Mouse (Mus musculus) heart, embryonic 16.5 days (tissue): Measurements from ENCODE around the gene Pde4b. TPM values are rescaled to one million over a fixed set of nuclear protein-coding genes. Genes with fewer than 3 reads are reported as not detected.
A peak's percentile ranks its signal among the peaks of the same experiment; 100 is the strongest.

ENCODE experiments used
- ATAC-seq: fragments of 200-750 bp; cut with Nextera tagmentation; replicated peaks from 2 replicates; pipeline ENCODE4 v1.8.0; 2017; ENCODE audit warnings: moderate number of reproducible peaks; ENCODE audit not compliant: insufficient read depth, low FRiP score; ENCODE audit errors: extremely low read depth
- H3K27ac ChIP-seq: fragments of 300-500 bp; sonication (generic); 2 replicates; pipeline ENCODE4 v1.5.1; 2014; ENCODE audit warnings: mild to moderate bottlenecking, low read length, control low read depth, moderate library complexity
- H3K27me3 ChIP-seq: fragments of 300-500 bp; sonication (generic); 2 replicates; pipeline ENCODE4 v1.6.1; 2014; ENCODE audit warnings: low read length, mixed read lengths; ENCODE audit not compliant: control insufficient read depth, insufficient read depth
- H3K36me3 ChIP-seq: fragments of 300-500 bp; sonication (generic); 2 replicates; pipeline ENCODE4 v1.6.1; 2014; ENCODE audit not compliant: control insufficient read depth, insufficient read depth
- H3K4me1 ChIP-seq: fragments of 300-500 bp; sonication (generic); 2 replicates; pipeline ENCODE4 v1.6.1; 2014; ENCODE audit warnings: low read length, mixed read lengths; ENCODE audit not compliant: control insufficient read depth, insufficient read depth
- H3K4me2 ChIP-seq: fragments of 300-500 bp; sonication (generic); 2 replicates; pipeline ENCODE4 v1.6.1; 2014; ENCODE audit warnings: low read depth, mild to moderate bottlenecking, control low read depth, low read length
- H3K4me3 ChIP-seq: fragments of 300-500 bp; sonication (generic); 2 replicates; pipeline ENCODE4 v1.5.1; 2014; ENCODE audit warnings: mild to moderate bottlenecking, control low read depth, low read length
- H3K9ac ChIP-seq: fragments of 300-500 bp; sonication (generic); 2 replicates; pipeline ENCODE4 v1.6.1; 2014; ENCODE audit warnings: low read length, control low read depth
- H3K9me3 ChIP-seq: fragments of 300-500 bp; sonication (generic); replicated peaks from 2 replicates; pipeline ENCODE4 v1.6.1; 2016; ENCODE audit warnings: low read length; ENCODE audit not compliant: control insufficient read depth
- WGBS: fragments of 180-500 bp; shearing (Covaris S2); extraction: QIAGEN DNeasy Blood & Tissue Kit; methylation state at CpG from one replicate; pipeline ENCODE4 v1.1.7; 2014; 5-methylcytosine and 5-hydroxymethylcytosine counted together
- polyA plus RNA-seq: library from polyadenylated mRNA; unstranded; fragments of >200 nt; fragmentation: Nextera tagmentation; extraction: Ambion mirVana; gene quantifications from 2 replicates; pipeline ENCODE4 v1.2.1, GENCODE M21; 2015

Pde4b gene
- polyA plus RNA-seq, 1 experiment from 2014 or later, result 28.4 TPM

GRCm38 (mm10) chr4:102290052-102290734 lies 202.8 kb downstream of the Pde4b start:
- H3K27me3 ChIP-seq, result no peaks in the 10 kb centered on the region
- H3K4me2 ChIP-seq, result no peak overlapping the region
- peaks cover 15% of the 10 kb centered on the region for H3K4me1 ChIP-seq
- 51% methylated on average over 6 of the region's 6 CpGs for WGBS
- H3K27ac ChIP-seq, result no peak overlapping the region
- H3K36me3 ChIP-seq, result no peaks in the 10 kb centered on the region
- H3K4me3 ChIP-seq, result no peak overlapping the region
- no peak for ATAC-seq
- no peaks in the 10 kb centered on the region for H3K9me3 ChIP-seq
- peak overlapping the region; percentile 21; the same call in 1 of the 2 replicates for H3K9ac ChIP-seq

- H3K36me3 ChIP-seq, result no peaks in the 10 kb centered on the region
- ATAC-seq, result no peak
- no peak overlapping the region for H3K4me3 ChIP-seq
- H3K9me3 ChIP-seq, result no peaks in the 10 kb centered on the region
- no peak overlapping the region for H3K9ac ChIP-seq
- H3K4me1 ChIP-seq, result no peaks in the 10 kb centered on the region
- H3K4me2 ChIP-seq, result no peak overlapping the region
- H3K27me3 ChIP-seq, result no peaks in the 10 kb centered on the region
- H3K27ac ChIP-seq, result no peak overlapping the region
Observed at GRCm38 (mm10) chr4:102297558-102297957, 210.2 kb downstream of the Pde4b start.

DNA sequence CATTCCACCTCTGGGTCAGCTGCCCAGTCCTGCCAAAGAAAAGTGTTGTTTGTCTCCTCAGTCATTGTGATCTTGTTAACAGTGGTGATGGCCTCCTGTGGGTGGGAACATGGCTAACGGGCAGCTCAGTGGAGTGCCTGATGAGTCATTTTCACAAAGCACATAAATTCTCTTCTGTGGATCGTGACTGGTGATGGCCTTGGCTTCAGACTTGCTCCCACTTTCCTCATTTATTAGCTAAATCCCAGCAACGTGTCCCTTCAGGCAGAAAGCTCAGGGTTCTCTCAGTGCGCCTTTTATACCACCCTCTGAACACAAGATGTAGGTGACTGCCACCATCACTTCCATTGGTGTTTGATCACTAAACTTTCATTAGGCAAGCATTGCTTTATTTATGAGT lies 215.2 kb downstream of the Pde4b start:
- H3K4me2 ChIP-seq, result no peak overlapping the region
- H3K9ac ChIP-seq, result no peak overlapping the region
- peaks cover 3% of the 10 kb centered on the region for H3K4me1 ChIP-seq
- no peak for ATAC-seq
- WGBS, result 70% methylated on average over 4 of the region's 4 CpGs
- H3K27ac ChIP-seq, result no peak overlapping the region
- H3K27me3 ChIP-seq, result no peaks in the 10 kb centered on the region
- H3K9me3 ChIP-seq, result no peaks in the 10 kb centered on the region
- H3K36me3 ChIP-seq, result no peaks in the 10 kb centered on the region
- H3K4me3 ChIP-seq, result no peak overlapping the region

DNA sequence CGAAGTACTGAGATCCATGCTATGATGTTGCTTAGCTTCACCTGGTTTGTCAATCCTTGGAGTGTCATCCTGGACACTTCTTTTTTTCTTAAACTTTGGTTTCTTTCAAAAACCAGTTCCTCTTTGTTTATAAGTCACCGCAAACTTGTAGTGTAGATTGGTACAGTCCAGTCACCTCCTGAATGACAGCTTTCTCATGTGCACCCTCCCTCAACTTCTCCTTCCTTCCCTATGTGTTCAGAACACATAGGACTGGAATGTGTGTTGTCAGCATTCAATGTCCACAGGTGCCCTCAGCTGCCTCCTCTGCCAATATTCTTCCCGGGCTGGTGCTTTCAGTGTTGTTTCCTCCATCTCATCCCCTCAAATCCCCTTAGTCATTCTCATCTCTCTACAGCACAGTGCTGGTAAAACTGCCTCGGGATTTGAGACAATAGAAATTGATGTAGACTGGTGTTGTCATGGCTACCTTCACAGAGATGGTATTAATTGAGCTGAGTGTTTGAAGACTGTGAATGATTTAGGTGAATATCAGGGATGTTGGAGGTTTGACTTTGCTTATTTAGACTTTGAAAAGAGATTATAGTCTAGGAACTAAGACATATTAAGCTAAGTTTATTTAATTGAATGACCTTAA lies 220.4 kb downstream of the Pde4b start:
- 73% methylated on average over 4 of the region's 4 CpGs for WGBS
- ATAC-seq, result no peak
- Histone ChIP-seq H3K4me3 (no peak overlapping the region), H3K27ac (no peak overlapping the region), H3K4me1 (peaks cover 12% of the 10 kb centered on the region), H3K4me2 (no peak overlapping the region), H3K36me3 (no peaks in the 10 kb centered on the region), H3K9ac (no peak overlapping the region), H3K9me3 (no peaks in the 10 kb centered on the region), H3K27me3 (no peaks in the 10 kb centered on the region)

- Histone ChIP-seq H3K36me3 (no peaks in the 10 kb centered on the region), H3K4me3 (no peak overlapping the region), H3K27ac (no peak overlapping the region), H3K4me1 (peaks cover 14% of the 10 kb centered on the region), H3K4me2 (no peak overlapping the region), H3K9me3 (no peaks in the 10 kb centered on the region), H3K27me3 (no peaks in the 10 kb centered on the region), H3K9ac (no peak overlapping the region)
- no peak for ATAC-seq
Observed at GRCm38 (mm10) chr4:102310630-102311029, 223.3 kb downstream of the Pde4b start.

DNA sequence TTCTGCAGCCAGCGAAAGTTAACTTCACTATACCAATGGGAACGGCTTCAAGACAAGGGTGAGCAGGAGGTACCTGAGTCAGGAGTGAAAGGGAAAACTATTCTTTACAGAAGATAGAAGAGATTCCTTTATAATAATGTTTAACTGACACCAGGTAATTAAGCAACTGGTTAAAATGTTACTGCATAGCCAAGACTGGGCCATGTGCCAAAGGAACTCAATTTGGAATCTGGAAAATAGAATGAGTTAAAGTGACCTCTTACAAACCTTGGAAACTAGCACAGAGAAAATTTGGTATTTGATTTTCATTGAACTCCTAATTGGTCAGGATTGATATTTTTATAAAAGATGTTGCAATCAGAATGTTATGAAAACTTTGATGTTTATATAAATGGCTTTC lies 228.7 kb downstream of the Pde4b start:
- H3K9ac ChIP-seq, result no peak overlapping the region
- H3K36me3 ChIP-seq, result no peaks in the 10 kb centered on the region
- no peak overlapping the region for H3K4me2 ChIP-seq
- WGBS, result 75% methylated on average over 2 of the region's 2 CpGs
- no peaks in the 10 kb centered on the region for H3K27me3 ChIP-seq
- peak overlapping the region; percentile 31 for H3K27ac ChIP-seq
- no peak overlapping the region for H3K4me3 ChIP-seq
- H3K9me3 ChIP-seq, result no peaks in the 10 kb centered on the region
- ATAC-seq, result no peak
- peaks cover 13% of the 10 kb centered on the region for H3K4me1 ChIP-seq

GRCm38 (mm10) chr4:102316699-102317285 lies 229.4 kb downstream of the Pde4b start:
- Histone ChIP-seq H3K9me3 (no peaks in the 10 kb centered on the region), H3K4me2 (no peak overlapping the region), H3K4me3 (no peak overlapping the region), H3K27me3 (no peaks in the 10 kb centered on the region), H3K27ac (peak overlapping the region; percentile 3; the same call in 1 of the 2 replicates), H3K9ac (no peak overlapping the region), H3K4me1 (peaks cover 13% of the 10 kb centered on the region), H3K36me3 (no peaks in the 10 kb centered on the region)
- 59% methylated on average over 5 of the region's 5 CpGs for WGBS
- no peak for ATAC-seq

GRCm38 (mm10) chr4:102318596-102318995 lies 231.3 kb downstream of the Pde4b start:
- no peaks in the 10 kb centered on the region for H3K9me3 ChIP-seq
- ATAC-seq, result no peak
- 78% methylated on average over 6 of the region's 6 CpGs for WGBS
- no peak overlapping the region for H3K4me2 ChIP-seq
- no peaks in the 10 kb centered on the region for H3K27me3 ChIP-seq
- no peak overlapping the region for H3K9ac ChIP-seq
- peaks cover 13% of the 10 kb centered on the region for H3K4me1 ChIP-seq
- H3K27ac ChIP-seq, result no peak overlapping the region
- no peaks in the 10 kb centered on the region for H3K36me3 ChIP-seq
- H3K4me3 ChIP-seq, result no peak overlapping the region

DNA sequence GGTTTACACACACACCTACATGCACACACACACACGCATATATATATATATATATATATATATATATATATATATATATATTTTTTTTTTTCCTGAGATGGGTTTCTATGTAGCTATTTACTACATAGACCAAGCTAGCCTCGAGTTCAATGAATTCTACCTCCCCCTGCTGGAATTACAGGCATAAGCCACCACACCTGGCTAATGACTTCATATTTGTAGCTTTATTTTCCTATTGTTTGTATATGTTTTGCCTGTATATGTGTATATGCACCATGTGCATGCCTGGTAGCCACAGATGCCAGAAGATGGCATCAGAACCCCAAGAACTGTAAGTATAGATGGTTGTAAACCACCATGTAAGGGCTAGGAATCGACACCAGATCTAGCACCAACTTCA lies 234.0 kb downstream of the Pde4b start:
- Histone ChIP-seq H3K9ac (no peak overlapping the region), H3K4me3 (no peak overlapping the region), H3K36me3 (no peaks in the 10 kb centered on the region), H3K27me3 (no peaks in the 10 kb centered on the region), H3K4me2 (no peak overlapping the region), H3K27ac (no peak overlapping the region), H3K9me3 (no peaks in the 10 kb centered on the region), H3K4me1 (peaks cover 7% of the 10 kb centered on the region)
- no peak for ATAC-seq
- WGBS, result 76% methylated on average over 3 of the region's 3 CpGs
